Mouse (Mus musculus) spleen, adult 10 weeks (tissue): ENCODE results near the gene Tmem135. TPM values are rescaled to one million over a fixed set of nuclear protein-coding genes. Genes with fewer than 3 reads are reported as not detected.

Experiments
- polyA plus RNA-seq: library from polyadenylated mRNA; stranded (reverse); fragments of 350-450 nt; fragmentation: Illumina TruSeq; extraction: RNeasy Lipid Tissue Mini Kit (QIAGEN cat#74804); gene quantifications from one replicate; pipeline ENCODE4 v1.2.3, GENCODE M21; 2015; ENCODE audit warnings: low replicate concordance; ENCODE audit not compliant: insufficient read depth

Tmem135 gene
- polyA plus RNA-seq: 29.5 TPM

GRCm38 (mm10) chr7:89404081-89404733 lies at the start of gene Tmem135, which contains the start of gene Fzd4:
TSS of gene Tmem135 (minus strand) at chr7:89404222.
TSS of gene Fzd4 (plus strand) at chr7:89404355.

Other genes starting within 250 kb of the Tmem135 start
- 7.6 TPM for gene Fzd4, start 133 bp upstream of the Tmem135 start, polyA plus RNA-seq
- gene Prss23, start 123.0 kb upstream of the Tmem135 start, polyA plus RNA-seq: 20.9 TPM
- 0.41 TPM for gene Me3, start 228.2 kb upstream of the Tmem135 start, polyA plus RNA-seq